Mouse (Mus musculus): ENCODE measurements at regions not wholly inside any gene's neighbourhood (a gene's known extent, or its start where the extent isn't known, plus 50 kb on each side); places are given as distances from the start of the nearest gene placed in this dataset.

GRCm38 (mm10) chr10:9055274-9055673 is 169.4 kb upstream of the Sash1 start:
- DNase-seq, result no peak

- no peak for DNase-seq
Measured at GRCm38 (mm10) chr10:9053371-9053770, 167.5 kb upstream of the Sash1 start.

GRCm38 (mm10) chr10:9047341-9047740 is 161.5 kb upstream of the Sash1 start:
- no peak for DNase-seq

- DNase-seq, result no peak
Measured at GRCm38 (mm10) chr10:9044746-9045370, 159.0 kb upstream of the Sash1 start.

- no peak for DNase-seq
Measured at GRCm38 (mm10) chr10:9043507-9043906, 157.6 kb upstream of the Sash1 start.

GRCm38 (mm10) chr10:9030486-9030885 is 144.6 kb upstream of the Sash1 start:
- no peak for DNase-seq

GRCm38 (mm10) chr10:9029506-9029905 is 143.6 kb upstream of the Sash1 start:
- DNase-seq, result no peak

- no peak for DNase-seq
Measured at GRCm38 (mm10) chr10:9027070-9027807, 141.4 kb upstream of the Sash1 start.

GRCm38 (mm10) chr10:9014810-9015505 is 129.1 kb upstream of the Sash1 start:
- DNase-seq, result no peak

GRCm38 (mm10) chr10:9013549-9013925 is 127.7 kb upstream of the Sash1 start:
- no peak for DNase-seq

- peak; percentile 62 for DNase-seq
Measured at GRCm38 (mm10) chr10:9012829-9013548, 127.1 kb upstream of the Sash1 start.

GRCm38 (mm10) chr10:9011906-9012305 is 126.0 kb upstream of the Sash1 start:
- no peak for DNase-seq

- DNase-seq, result no peak
Measured at GRCm38 (mm10) chr10:9010191-9010590, 124.3 kb upstream of the Sash1 start.

GRCm38 (mm10) chr10:9005140-9005909 is 119.5 kb upstream of the Sash1 start:
- no peak for DNase-seq

- no peak for DNase-seq
Measured at GRCm38 (mm10) chr10:9002261-9002660, 116.4 kb upstream of the Sash1 start.

GRCm38 (mm10) chr10:8998758-8999398 is 113.0 kb upstream of the Sash1 start:
- no peak for DNase-seq

GRCm38 (mm10) chr10:8998356-8998755 is 112.5 kb upstream of the Sash1 start:
- no peak for DNase-seq

GRCm38 (mm10) chr10:8995097-8995496 is 109.2 kb upstream of the Sash1 start:
- no peak for DNase-seq

- DNase-seq, result no peak
Measured at GRCm38 (mm10) chr10:8986339-8986738, 100.5 kb upstream of the Sash1 start.

GRCm38 (mm10) chr10:8983347-8983746 is 97.5 kb upstream of the Sash1 start:
- DNase-seq, result no peak

- DNase-seq, result no peak
Measured at GRCm38 (mm10) chr10:8980568-8980967, 94.7 kb upstream of the Sash1 start.

GRCm38 (mm10) chr10:8978595-8978994 is 92.7 kb upstream of the Sash1 start:
- no peak for DNase-seq
